Comparison of ENCODE assay signal across 10 mouse cellular contexts in genomic region chr6:112852261-112853235, GRCm38 (mm10).
DNase-seq lines count a peak whose midpoint lies in the region; ATAC-seq and TF ChIP-seq lines count a peak whose summit lies in the region.
"Had no signal": no experiment of that assay in that cellular context is flagged by ENCODE, and none has a peak within 500 bp of the region (broad histone marks: within the 10 kb centered on the region; RNA-seq: fewer than 3 reads in every experiment).

No protein-coding gene starts in this region.

- H3K36me3 ChIP-seq in forebrain, embryonic 13.5 days (ENCODE audit: poor library complexity, severe bottlenecking), result no peaks in the 10 kb centered on the region
- no peaks in the 10 kb centered on the region for H3K36me3 ChIP-seq in intestine, postnatal 0 days (ENCODE audit: control insufficient read depth, insufficient read depth)

- peaks cover 67% of the 10 kb centered on the region for H3K4me1 ChIP-seq in forebrain, embryonic 13.5 days
- no peaks in the 10 kb centered on the region for H3K4me1 ChIP-seq in intestine, postnatal 0 days (replicated peaks; ENCODE audit: control insufficient read depth, insufficient read depth, low read length)

- 0 out of 2 replicates have a peak overlapping the region, but pooled peaks have one; percentile 21 for H3K9ac ChIP-seq in forebrain, embryonic 13.5 days
- H3K9ac ChIP-seq in intestine, postnatal 0 days (ENCODE audit: low read depth, low read length), result no peak overlapping the region

- 50% methylated on average over 14 of the region's 14 CpGs for WGBS in forebrain, embryonic 13.5 days
- WGBS in intestine, postnatal 0 days, result 72% methylated on average over 14 of the region's 14 CpGs

- H3K4me3 ChIP-seq in forebrain, embryonic 13.5 days, result no peak overlapping the region
- H3K4me3 ChIP-seq in intestine, postnatal 0 days (ENCODE audit: low read depth, low read length), result no peak overlapping the region

- no peaks in the 10 kb centered on the region for H3K27me3 ChIP-seq in forebrain, embryonic 13.5 days
- no peaks in the 10 kb centered on the region for H3K27me3 ChIP-seq in intestine, postnatal 0 days (replicated peaks; ENCODE audit: control insufficient read depth, insufficient read depth, low read length)

- peak; percentile 36 for DNase-seq in embryo, embryonic 10 days (ENCODE audit: low spot score)
- no peak for DNase-seq in embryo, embryonic 9.5 days (ENCODE audit: extremely low spot score)
- peak; percentile 75 for DNase-seq in CD4-positive, CD25-positive, alpha-beta regulatory T cell, adult 2 months (ENCODE audit: low read depth, low spot score)
- DNase-seq in natural killer cell, adult 2 months (ENCODE audit: low spot score in 2 of 2), result peak; percentile 53 to 64
- no peak for DNase-seq in layer of hippocampus, adult 9-10 months (ENCODE audit: low spot score)
- DNase-seq in left cerebral cortex, adult 11 months (ENCODE audit: low spot score), result no peak
- DNase-seq: gastrocnemius, postnatal 14 days had no signal

- no peak; the same call in 1 of the 2 replicates for ATAC-seq in forebrain, embryonic 13.5 days
- no peak for ATAC-seq in intestine, postnatal 0 days
- ATAC-seq: intestine, embryonic 16.5 days had no signal

- TF ChIP-seq CTCF in intestine, postnatal 0 days (IDR thresholded peaks at IDR 0.05; ENCODE audit: low read depth), result no peak

- no peaks in the 10 kb centered on the region for H3K9me3 ChIP-seq in forebrain, embryonic 13.5 days (replicated peaks)
- no peaks in the 10 kb centered on the region for H3K9me3 ChIP-seq in intestine, postnatal 0 days (ENCODE audit: control insufficient read depth)

- peak overlapping the region; percentile 27; the same call in 1 of the 2 replicates for H3K27ac ChIP-seq in forebrain, embryonic 13.5 days
- H3K27ac ChIP-seq in intestine, postnatal 0 days (ENCODE audit: low read depth, low read length), result no peak overlapping the region

- H3K4me2 ChIP-seq in forebrain, embryonic 13.5 days, result no peak overlapping the region
- no peak overlapping the region for H3K4me2 ChIP-seq in intestine, postnatal 0 days (replicated peaks; ENCODE audit: low read depth)

Comparison
In these comparisons a context has a peak if more than half of its experiments do, and no peak if none do; other contexts are left out.
1. DNase-seq: peak in embryo, embryonic 10 days (single experiment), CD4-positive, CD25-positive, alpha-beta regulatory T cell, adult 2 months (single experiment) and natural killer cell, adult 2 months (2 of 2); none in embryo, embryonic 9.5 days (single experiment), layer of hippocampus, adult 9-10 months (single experiment) and left cerebral cortex, adult 11 months (single experiment).